Mouse (Mus musculus): ENCODE data around the gene Spry2.

The Spry2 gene

DNA sequence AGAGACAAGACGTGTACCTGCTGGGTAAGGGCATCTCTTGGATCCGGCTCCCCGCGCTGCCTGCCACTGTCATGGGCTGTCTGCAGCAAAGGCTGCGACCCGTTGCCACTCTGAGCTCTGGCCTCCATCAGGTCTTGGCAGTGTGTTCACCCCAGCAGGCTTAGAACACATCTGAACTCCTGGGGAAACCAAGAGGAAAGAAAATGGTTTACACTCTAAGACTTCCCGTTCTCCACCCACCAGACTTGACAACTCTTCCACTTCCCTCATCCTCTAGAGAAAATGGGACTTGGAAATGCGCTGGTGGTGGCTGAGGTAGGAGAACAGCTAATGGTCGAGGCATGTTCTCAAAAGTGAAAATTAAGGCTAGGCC, 3.0 kb downstream of the Spry2 start:
- peak in 1 of 2 experiments; percentile 84 for DNase-seq (ENCODE audit: inconsistent age in 2 of 2, low spot score in 1 of 2)

DNA sequence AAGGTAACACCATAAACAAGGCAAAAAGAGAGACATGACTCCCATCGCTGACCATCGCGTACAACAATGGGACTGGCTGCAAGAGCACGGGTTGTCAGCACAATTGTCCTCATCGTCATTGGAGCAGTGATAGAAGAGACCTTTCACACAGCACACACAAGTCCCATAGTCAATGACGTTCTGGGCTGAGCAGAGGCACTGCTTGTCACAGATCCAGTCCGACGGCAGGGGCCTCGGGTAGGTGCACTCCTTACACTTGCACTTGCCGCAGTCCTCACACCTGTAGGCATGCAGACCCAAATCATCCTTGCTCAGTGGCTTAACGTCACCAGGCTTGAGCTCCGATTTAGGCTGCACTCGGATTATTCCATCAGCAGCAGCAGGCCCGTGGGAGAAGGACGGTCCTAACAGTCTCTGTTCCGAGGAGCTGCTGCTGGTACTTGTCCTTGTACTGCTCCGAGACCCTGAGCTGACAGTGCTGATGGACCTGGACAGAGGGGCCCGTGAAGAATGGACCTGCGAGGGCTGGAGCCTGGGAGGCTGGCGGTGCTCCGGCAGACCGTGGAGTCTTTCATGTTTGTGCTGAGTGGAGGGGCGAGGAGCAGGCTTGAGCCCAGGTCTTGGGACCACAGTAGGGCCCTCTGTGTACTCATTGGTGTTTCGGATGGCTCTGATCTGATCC, 3.5 kb downstream of the Spry2 start:
- DNase-seq (ENCODE audit: inconsistent age in 2 of 2, low spot score in 1 of 2) = peak; percentile 51 to 86

- DNase-seq (ENCODE audit: inconsistent age in 2 of 2, low spot score in 1 of 2) = peak in 1 of 2 experiments; percentile 59
Observed at GRCm38 (mm10) chr14:105890516-105891231, 5.9 kb downstream of the Spry2 start.

- DNase-seq (ENCODE audit: inconsistent age in 2 of 2, low spot score in 1 of 2) = no peak
Observed at GRCm38 (mm10) chr14:105886643-105887374, 9.8 kb downstream of the Spry2 start.

- DNase-seq (ENCODE audit: inconsistent age in 2 of 2, low spot score in 1 of 2) = no peak
Observed at GRCm38 (mm10) chr14:105885249-105885648, 11.4 kb downstream of the Spry2 start.

- DNase-seq (ENCODE audit: inconsistent age in 2 of 2, low spot score in 1 of 2) = no peak
Observed at GRCm38 (mm10) chr14:105883215-105883614, 13.4 kb downstream of the Spry2 start.

DNA sequence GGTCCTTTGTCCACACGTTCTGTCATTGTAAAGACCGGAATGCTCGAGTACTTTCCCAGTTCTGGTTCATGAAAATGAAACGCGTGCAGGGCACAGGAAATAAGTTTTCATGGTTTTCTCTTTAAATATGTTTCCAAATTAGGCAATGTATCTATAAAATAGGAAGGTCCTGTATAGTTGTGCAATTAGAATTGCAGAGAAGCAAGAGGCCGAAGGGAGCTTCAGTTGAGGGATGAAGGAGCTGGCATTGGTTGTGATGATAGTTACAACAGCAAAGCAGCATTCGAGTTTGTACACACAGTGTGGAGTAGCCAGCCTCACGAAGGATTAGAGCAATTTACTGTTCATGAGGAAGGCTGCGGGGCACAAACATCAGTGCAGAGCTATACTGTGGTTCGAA, 18.3 kb downstream of the Spry2 start:
- no peak for DNase-seq (ENCODE audit: inconsistent age in 2 of 2, low spot score in 1 of 2)

- DNase-seq (ENCODE audit: inconsistent age in 2 of 2, low spot score in 1 of 2) = no peak
Observed at GRCm38 (mm10) chr14:105876375-105876774, 20.2 kb downstream of the Spry2 start.

- peak in 1 of 2 experiments; percentile 43 for DNase-seq (ENCODE audit: inconsistent age in 2 of 2, low spot score in 1 of 2)
Observed at GRCm38 (mm10) chr14:105870370-105870936, 26.2 kb downstream of the Spry2 start.

GRCm38 (mm10) chr14:105865381-105865938, 31.2 kb downstream of the Spry2 start:
- no peak for DNase-seq (ENCODE audit: inconsistent age in 2 of 2, low spot score in 1 of 2)

DNA sequence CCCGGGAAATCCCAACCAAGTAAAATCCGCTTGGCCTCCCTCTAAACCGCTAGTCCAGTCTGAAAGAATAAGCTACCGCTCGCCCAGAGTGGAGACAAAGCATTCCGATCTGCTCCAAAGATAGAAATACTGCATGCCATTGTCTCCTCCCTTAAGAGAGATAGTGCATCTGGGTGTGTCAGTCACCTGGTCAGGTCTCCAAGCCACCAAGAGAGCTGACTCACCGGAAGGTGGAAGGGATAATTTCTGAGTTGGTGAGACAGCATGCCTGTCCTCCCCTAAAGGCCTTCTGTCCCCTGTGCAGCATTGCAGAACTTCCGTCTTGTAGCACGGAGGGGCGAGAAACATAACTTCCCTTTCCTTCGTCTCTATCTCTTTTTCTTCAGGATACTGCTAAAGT, 34.4 kb downstream of the Spry2 start:
- DNase-seq (ENCODE audit: inconsistent age in 2 of 2, low spot score in 1 of 2) = no peak

- DNase-seq (ENCODE audit: inconsistent age in 2 of 2, low spot score in 1 of 2) = no peak
Observed at GRCm38 (mm10) chr14:105860920-105861319, 35.7 kb downstream of the Spry2 start.

DNA sequence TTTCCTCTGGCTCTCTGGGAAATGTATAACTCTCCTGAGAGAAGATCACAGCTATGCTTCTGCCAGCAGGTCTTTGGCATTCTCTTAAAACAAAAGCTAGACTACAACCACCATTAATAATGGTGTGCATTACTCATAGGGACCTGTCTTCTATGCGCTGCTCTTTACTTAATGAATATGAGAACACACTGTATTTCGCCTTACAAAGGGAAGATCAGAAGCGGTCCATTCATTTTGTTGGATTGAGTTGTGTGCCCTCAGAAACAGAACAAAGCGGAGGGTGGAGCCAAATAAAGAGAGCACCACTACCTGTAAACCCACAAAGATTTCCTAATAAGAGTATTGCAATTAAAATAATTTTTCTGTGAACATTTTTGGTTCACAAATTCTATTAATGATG, 36.3 kb downstream of the Spry2 start:
- DNase-seq (ENCODE audit: inconsistent age in 2 of 2, low spot score in 1 of 2) = no peak

- no peak for DNase-seq (ENCODE audit: inconsistent age in 2 of 2, low spot score in 1 of 2)
Observed at GRCm38 (mm10) chr14:105859876-105860275, 36.7 kb downstream of the Spry2 start.

DNA sequence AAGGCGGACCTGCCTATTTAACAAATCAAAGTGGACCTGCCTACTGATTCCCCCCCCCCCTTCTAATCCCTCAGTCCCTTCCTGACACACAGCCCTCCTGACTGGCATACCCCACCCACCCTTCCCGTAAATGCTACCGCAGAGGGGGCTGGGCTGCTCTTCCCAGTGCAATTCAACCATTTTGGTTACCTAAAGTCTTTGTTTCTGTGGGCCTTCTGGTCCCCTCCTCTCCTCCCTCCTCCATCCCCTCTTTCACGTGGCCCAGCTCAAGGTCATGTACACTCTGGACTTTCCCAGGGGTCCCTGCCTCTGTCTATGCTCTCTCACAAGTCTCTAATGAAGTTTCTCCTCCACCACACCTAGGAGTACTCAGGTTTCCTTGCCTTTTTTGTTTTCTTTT, 37.3 kb downstream of the Spry2 start:
- no peak for DNase-seq (ENCODE audit: inconsistent age in 2 of 2, low spot score in 1 of 2)

DNA sequence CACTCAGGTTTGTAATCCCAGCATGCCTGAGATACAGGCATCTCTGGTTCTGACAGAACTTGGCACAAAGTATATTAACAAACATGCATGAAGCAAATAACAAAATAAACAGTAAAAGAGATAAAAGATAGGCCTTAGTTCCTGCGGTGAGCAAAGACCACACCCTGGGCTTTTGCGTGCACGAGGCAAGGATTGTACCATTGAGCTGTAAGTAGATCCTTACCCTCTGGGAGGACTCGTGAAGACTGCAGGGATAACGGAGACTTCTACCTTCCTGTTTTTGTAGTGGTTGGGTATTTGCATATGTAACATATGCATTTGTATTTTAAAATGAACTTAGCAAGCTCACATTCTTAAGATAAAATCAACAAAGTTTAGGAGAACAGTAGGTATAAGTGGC, 37.7 kb downstream of the Spry2 start:
- no peak for DNase-seq (ENCODE audit: inconsistent age in 2 of 2, low spot score in 1 of 2)

GRCm38 (mm10) chr14:105851359-105852067, 45.1 kb downstream of the Spry2 start:
- DNase-seq (ENCODE audit: inconsistent age in 2 of 2, low spot score in 1 of 2) = no peak

All from adrenal gland, adult (tissue).